Mouse (Mus musculus) Patski (cell line): ENCODE measurements at regions not wholly inside any gene's neighbourhood (a gene's known extent, or its start where the extent isn't known, plus 50 kb on each side); places are given as distances from the start of the nearest gene placed in this dataset.

ENCODE experiments used
- ATAC-seq: fragments of 100-300 bp; one replicate; pipeline ENCODE4 v1.8.0; 2021
- CTCF ChIA-PET: fragments of 350-600 bp; sonication (Branson Sonifier 250); formaldehyde crosslinking; loops from one replicate; lab custom pipeline; 2022; ENCODE audit warnings: inconsistent platforms; lab: Charles Lee
- POLR2A ChIA-PET: fragments of 350-600 bp; sonication (Branson Sonifier 250); formaldehyde crosslinking; loops from one replicate; lab custom pipeline; 2022; ENCODE audit warnings: antibody characterized with exemption, inconsistent platforms; lab: Charles Lee
- DNase-seq: peaks from one replicate; pipeline ENCODE4 v3.0.0-alpha.2; 2011; ENCODE audit warnings: low read depth, low spot score
- H3K27me3 ChIP-seq: fragments of 371-371 bp; one replicate; pipeline ENCODE4 v1.5.1; 2021
- CTCF ChIP-seq: fragments of 100-300 bp; IDR thresholded peaks from one replicate; pipeline ENCODE4 v1.5.1; 2021
- in situ Hi-C: fragments of 300-500 bp; cut with MboI; formaldehyde crosslinking; loops from 3 replicates; pipeline ENCODE4 v1.11.1; 2018; ENCODE audit warnings: low pct_unique_long_range_greater_than_20kb, mixed read lengths

- no peaks in the 10 kb centered on the region for H3K27me3 ChIP-seq
- DNase-seq = no peak
- TF ChIP-seq CTCF = no peak
- ATAC-seq = no peak
- POLR2A ChIA-PET = no interaction called here
- in situ Hi-C loops = no loop called here
- CTCF ChIA-PET = interaction anchor here (1.0 kb wide), 1 partner anchor 80 kb away, joined by 3 read pairs; no protein-coding TSS in a partner anchor
Measured at GRCm38 (mm10) chr2:56714568-56714967, 409.2 kb downstream of the Nr4a2 start.

GRCm38 (mm10) chr2:56683574-56683973 is 440.2 kb downstream of the Nr4a2 start:
- ChIA-PET POLR2A (interaction anchor here (0.6 kb wide), 1 partner anchor 23 kb away, joined by 3 read pairs; no protein-coding TSS in a partner anchor), CTCF (no interaction called here)
- DNase-seq (no peak), ATAC-seq (no peak)
- TF ChIP-seq CTCF = no peak
- in situ Hi-C loops = no loop called here
- peaks cover 4% of the 10 kb centered on the region for H3K27me3 ChIP-seq

GRCm38 (mm10) chr2:56673861-56674260 is 449.9 kb downstream of the Nr4a2 start:
- DNase-seq = no peak
- no peak for ATAC-seq
- in situ Hi-C loops = no loop called here
- TF ChIP-seq CTCF = no peak
- ChIA-PET POLR2A (no interaction called here), CTCF (no interaction called here)
- no peaks in the 10 kb centered on the region for H3K27me3 ChIP-seq

- no peaks in the 10 kb centered on the region for H3K27me3 ChIP-seq
- CTCF ChIA-PET = no interaction called here
- in situ Hi-C loops = no loop called here
- ATAC-seq (no peak), DNase-seq (no peak)
- POLR2A ChIA-PET = no interaction called here
- TF ChIP-seq CTCF = no peak
Measured at GRCm38 (mm10) chr2:56672711-56673110, 451.1 kb downstream of the Nr4a2 start.

GRCm38 (mm10) chr2:56662306-56662956 is 461.4 kb downstream of the Nr4a2 start:
- ChIA-PET CTCF (interaction anchor here (0.8 to 1.8 kb wide), 2 partner anchors 10 to 71 kb away, joined by 3 to 4 read pairs; no protein-coding TSS in a partner anchor), POLR2A (no interaction called here)
- DNase-seq = no peak
- H3K27me3 ChIP-seq = no peaks in the 10 kb centered on the region
- ATAC-seq = no peak
- in situ Hi-C loops = no loop called here
- no peak for TF ChIP-seq CTCF
